Mouse (Mus musculus) heart, embryonic 11.5 days (tissue): Measurements from ENCODE around the gene Adamts8. TPM values are rescaled to one million over a fixed set of nuclear protein-coding genes. Genes with fewer than 3 reads are reported as not detected.

Source experiments
- ATAC-seq: fragments of 200-750 bp; cut with Nextera tagmentation; replicated peaks from 2 replicates; pipeline ENCODE4 v1.8.0; 2017; ENCODE audit warnings: moderate library complexity; ENCODE audit not compliant: insufficient number of reproducible peaks, low FRiP score, low TSS enrichment
- H3K27ac ChIP-seq: fragments of 300-500 bp; sonication (generic); 2 replicates; pipeline ENCODE4 v1.5.1; 2014; ENCODE audit warnings: mild to moderate bottlenecking, low read depth, low read length
- H3K27me3 ChIP-seq: fragments of 300-500 bp; sonication (generic); 2 replicates; pipeline ENCODE4 v1.6.1; 2014; ENCODE audit warnings: mild to moderate bottlenecking, low read length, mixed read lengths; ENCODE audit not compliant: control insufficient read depth, insufficient read depth
- H3K36me3 ChIP-seq: fragments of 300-500 bp; sonication (generic); 2 replicates; pipeline ENCODE4 v1.6.1; 2014; ENCODE audit warnings: mild to moderate bottlenecking, low read length, moderate library complexity, mixed read lengths; ENCODE audit not compliant: control insufficient read depth, insufficient read depth
- H3K4me1 ChIP-seq: fragments of 300-500 bp; sonication (generic); 2 replicates; pipeline ENCODE4 v1.6.1; 2014; ENCODE audit warnings: low read length; ENCODE audit not compliant: control insufficient read depth, insufficient read depth
- H3K4me2 ChIP-seq: fragments of 300-500 bp; sonication (generic); 2 replicates; pipeline ENCODE4 v1.6.1; 2014; ENCODE audit warnings: mild to moderate bottlenecking, moderate library complexity
- H3K4me3 ChIP-seq: fragments of 300-500 bp; sonication (generic); 2 replicates; pipeline ENCODE4 v1.5.1; 2014; ENCODE audit warnings: low read depth, low read length
- H3K9ac ChIP-seq: fragments of 300-500 bp; sonication (generic); 2 replicates; pipeline ENCODE4 v1.6.1; 2014; ENCODE audit warnings: mild to moderate bottlenecking, low read depth, low read length, moderate library complexity
- H3K9me3 ChIP-seq: fragments of 300-500 bp; sonication (generic); replicated peaks from 2 replicates; pipeline ENCODE4 v1.6.1; 2016; ENCODE audit warnings: low read length; ENCODE audit not compliant: control insufficient read depth
- WGBS: fragments of 180-500 bp; shearing (Covaris S2); extraction: QIAGEN DNeasy Blood & Tissue Kit; methylation state at CpG from one replicate; pipeline ENCODE4 v1.1.7; 2014; ENCODE audit not compliant: insufficient replicate concordance; 5-methylcytosine and 5-hydroxymethylcytosine counted together
- polyA plus RNA-seq: library from polyadenylated mRNA; unstranded; fragments of >200 nt; fragmentation: Nextera tagmentation; extraction: Ambion mirVana; gene quantifications from 2 replicates; pipeline ENCODE4 v1.2.1, GENCODE M21; 2014

The Adamts8 gene
- 6.0 and 6.7 TPM in 2 replicates for polyA plus RNA-seq

DNA sequence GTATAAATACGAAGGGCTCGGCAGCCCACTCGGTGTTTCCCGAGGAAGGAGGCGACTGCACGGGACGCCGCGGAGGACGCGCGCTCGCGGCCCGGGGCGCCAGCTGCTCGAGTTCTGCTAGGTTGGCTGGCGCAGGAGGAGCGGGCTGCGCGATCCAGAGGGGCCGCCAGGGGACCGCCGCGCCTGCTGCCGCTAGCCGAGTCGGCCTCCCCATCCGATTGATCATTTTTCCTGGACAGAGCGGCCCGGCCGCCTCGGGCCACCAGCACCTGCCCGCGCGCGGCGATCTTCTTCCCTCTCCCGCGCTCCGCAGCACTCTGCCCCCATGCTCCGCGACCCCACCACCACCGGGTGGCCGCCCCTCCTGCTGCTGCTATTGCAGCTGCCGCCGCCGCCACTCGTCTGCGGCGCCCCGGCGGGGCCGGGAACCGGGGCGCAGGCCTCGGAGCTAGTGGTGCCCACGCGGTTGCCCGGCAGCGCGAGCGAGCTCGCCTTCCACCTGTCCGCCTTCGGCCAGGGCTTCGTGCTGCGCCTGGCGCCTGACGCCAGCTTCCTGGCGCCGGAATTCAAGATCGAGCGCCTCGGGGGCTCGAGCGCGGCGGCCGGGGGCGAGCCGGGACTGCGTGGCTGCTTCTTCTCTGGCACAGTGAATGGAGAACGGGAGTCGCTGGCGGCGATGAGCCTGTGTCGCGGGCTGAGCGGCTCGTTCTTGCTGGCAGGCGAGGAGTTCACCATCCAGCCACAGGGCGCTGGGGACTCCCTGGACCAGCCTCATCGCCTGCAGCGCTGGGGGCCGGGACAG lies at the start of gene Adamts8:
TSS of gene Adamts8 (plus strand) at position 51 of the 802 bp plus-strand sequence.
- H3K4me3 ChIP-seq, result peak within 1 kb of the TSS; percentile 61
- no peak within 1 kb of the TSS for H3K27ac ChIP-seq
- peak within 1 kb of the TSS; percentile 100 for H3K4me2 ChIP-seq
- 0 out of 2 replicates have a peak, but pooled peaks have one; percentile 52 for ATAC-seq
- no peaks in the 10 kb centered on the region for H3K36me3 ChIP-seq
- H3K27me3 ChIP-seq, result peaks cover 54% of the 10 kb centered on the region
- WGBS, result under 1% methylated on average over 92 of the region's 96 CpGs
- H3K9me3 ChIP-seq, result 0 out of 2 replicates have a peak, but pooled peaks cover 2% of the 10 kb centered on the region
- H3K9ac ChIP-seq, result peak within 1 kb of the TSS; percentile 58
- peaks cover 5% of the 10 kb centered on the region; the same call in 1 of the 2 replicates for H3K4me1 ChIP-seq

DNA sequence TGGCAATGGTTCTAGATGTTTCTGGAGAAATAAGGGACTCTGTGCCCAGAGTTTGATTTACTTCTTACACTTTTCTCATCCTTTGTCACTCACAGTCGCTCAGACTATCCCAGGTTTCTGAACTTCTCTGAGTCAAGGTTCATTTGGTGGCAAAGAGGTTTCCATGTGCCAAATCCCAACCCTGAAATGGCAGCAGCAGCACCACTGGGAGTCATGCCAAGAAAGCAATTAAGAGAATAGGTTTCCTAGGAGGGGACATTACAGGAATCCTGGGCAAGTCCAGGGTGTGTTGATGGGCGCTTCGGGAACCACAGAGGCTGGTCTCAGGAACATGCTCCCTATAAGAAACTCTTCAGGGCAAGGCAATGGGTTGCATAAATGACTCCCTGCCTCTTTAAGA lies 46.7 kb upstream of the Adamts8 start:
- H3K4me3 ChIP-seq, result no peak overlapping the region
- no peaks in the 10 kb centered on the region for H3K9me3 ChIP-seq
- no peak overlapping the region for H3K9ac ChIP-seq
- no peak overlapping the region for H3K4me2 ChIP-seq
- no peaks in the 10 kb centered on the region; the same call in 1 of the 2 replicates for H3K36me3 ChIP-seq
- no peak overlapping the region for H3K27ac ChIP-seq
- no peaks in the 10 kb centered on the region for H3K27me3 ChIP-seq
- peaks cover 6% of the 10 kb centered on the region; the same call in 1 of the 2 replicates for H3K4me1 ChIP-seq
- 83% methylated on average over 3 of the region's 3 CpGs for WGBS
- ATAC-seq, result no peak

DNA sequence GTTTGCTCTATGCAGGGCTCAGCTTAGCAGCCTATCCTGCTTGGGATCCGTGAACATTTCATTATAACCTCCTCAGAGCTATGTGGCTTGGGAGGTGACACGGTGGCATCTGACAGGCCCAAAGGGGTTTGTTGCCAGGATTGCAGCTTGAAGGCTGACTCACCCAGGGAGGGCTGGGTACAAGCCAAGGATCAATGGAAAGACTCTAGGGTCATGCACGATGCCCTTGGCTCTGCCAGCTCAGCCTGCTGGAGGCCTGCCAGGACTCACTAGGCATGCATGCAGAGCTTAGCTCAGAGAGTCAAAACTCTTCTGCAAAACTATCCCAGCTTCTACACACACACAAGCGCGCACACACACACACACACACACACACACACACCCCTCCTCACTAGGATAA lies 45.6 kb upstream of the Adamts8 start:
- Histone ChIP-seq H3K9ac (no peak overlapping the region), H3K36me3 (peaks cover 5% of the 10 kb centered on the region), H3K4me2 (no peak overlapping the region), H3K27me3 (no peaks in the 10 kb centered on the region), H3K4me3 (no peak overlapping the region), H3K9me3 (no peaks in the 10 kb centered on the region), H3K27ac (no peak overlapping the region), H3K4me1 (peaks cover 6% of the 10 kb centered on the region; the same call in 1 of the 2 replicates)
- no peak for ATAC-seq
- WGBS, result 65% methylated on average over 5 of the region's 5 CpGs

DNA sequence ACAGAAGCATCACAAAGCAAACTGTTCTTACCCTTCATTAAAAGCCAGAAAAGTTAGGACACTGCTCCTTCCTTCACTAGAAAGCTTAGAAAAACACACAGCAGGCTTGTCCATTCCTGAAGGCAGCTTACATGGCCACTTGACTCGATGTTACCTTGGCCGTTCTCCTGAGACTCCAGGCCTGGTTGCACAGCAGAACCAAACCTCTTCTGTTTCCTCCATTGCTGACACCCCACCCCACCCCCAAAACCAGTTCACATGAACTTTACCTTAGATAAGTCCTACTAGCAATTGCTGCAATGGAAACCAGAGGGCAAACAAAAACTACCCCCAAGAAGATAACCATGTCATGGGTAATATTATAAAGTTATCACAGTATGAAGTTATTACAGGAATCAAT lies 45.2 kb upstream of the Adamts8 start:
- no peak for ATAC-seq

DNA sequence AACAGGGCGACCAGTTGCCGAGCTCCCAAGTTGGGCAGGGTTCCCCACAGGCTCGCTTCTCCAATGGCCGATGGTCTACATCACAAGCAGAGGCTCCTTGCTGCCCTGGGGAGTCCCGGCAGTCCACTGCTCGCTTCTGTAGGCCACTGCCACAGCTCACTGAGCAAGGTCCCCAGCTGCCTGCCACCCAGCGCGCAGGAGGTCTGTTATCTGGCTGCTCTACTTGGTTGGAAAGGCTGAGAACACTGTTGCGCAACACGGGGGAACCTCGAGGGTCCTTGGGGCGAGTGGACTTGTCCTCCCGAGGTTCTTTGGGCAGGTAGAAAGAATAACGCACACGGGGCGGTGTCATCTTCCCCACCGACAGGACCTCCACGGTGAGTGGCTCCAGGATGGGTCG lies 40.2 kb upstream of the Adamts8 start:
- Histone ChIP-seq H3K9me3 (no peaks in the 10 kb centered on the region), H3K9ac (no peak overlapping the region), H3K4me3 (no peak overlapping the region), H3K27ac (no peak overlapping the region), H3K27me3 (no peaks in the 10 kb centered on the region), H3K4me2 (no peak overlapping the region), H3K36me3 (peaks cover 13% of the 10 kb centered on the region), H3K4me1 (peaks cover under 1% of the 10 kb centered on the region; the same call in 1 of the 2 replicates)
- no peak for ATAC-seq
- WGBS, result 89% methylated on average over 19 of the region's 19 CpGs

More for the DNA sequence above, 45.2 kb upstream of the Adamts8 start:
- H3K4me1 ChIP-seq, result peaks cover 6% of the 10 kb centered on the region; the same call in 1 of the 2 replicates
- H3K4me3 ChIP-seq, result no peak overlapping the region
- 82% methylated on average over 2 of the region's 2 CpGs for WGBS
- no peak overlapping the region for H3K4me2 ChIP-seq
- peaks cover 6% of the 10 kb centered on the region for H3K36me3 ChIP-seq
- H3K9me3 ChIP-seq, result no peaks in the 10 kb centered on the region
- H3K27me3 ChIP-seq, result no peaks in the 10 kb centered on the region
- no peak overlapping the region for H3K27ac ChIP-seq
- no peak overlapping the region for H3K9ac ChIP-seq

DNA sequence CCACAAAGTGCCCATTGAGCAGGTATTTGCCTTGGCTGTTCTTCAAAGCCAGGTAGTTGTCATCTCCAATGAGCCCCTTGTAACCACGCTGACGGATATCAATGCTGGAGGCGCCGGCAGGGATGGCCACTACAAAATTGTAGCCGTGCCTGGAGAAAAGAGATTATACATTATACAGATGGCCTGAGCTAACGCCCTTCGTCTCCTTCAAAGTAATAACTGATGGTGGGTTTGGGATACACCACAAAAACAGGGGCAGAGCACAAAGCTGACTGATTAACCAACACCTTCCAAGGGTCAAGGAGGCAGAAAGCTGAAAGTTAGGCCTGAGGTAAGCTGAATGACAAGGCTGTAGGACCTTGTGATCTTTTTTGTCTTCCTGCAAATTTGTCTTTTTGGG lies 39.7 kb upstream of the Adamts8 start:
- 93% methylated on average over 7 of the region's 7 CpGs for WGBS
- no peaks in the 10 kb centered on the region for H3K9me3 ChIP-seq
- no peak overlapping the region for H3K9ac ChIP-seq
- no peak overlapping the region for H3K27ac ChIP-seq
- no peaks in the 10 kb centered on the region for H3K27me3 ChIP-seq
- no peak overlapping the region for H3K4me2 ChIP-seq
- no peak overlapping the region for H3K4me3 ChIP-seq
- ATAC-seq, result no peak
- no peaks in the 10 kb centered on the region for H3K4me1 ChIP-seq
- peaks cover 13% of the 10 kb centered on the region for H3K36me3 ChIP-seq

DNA sequence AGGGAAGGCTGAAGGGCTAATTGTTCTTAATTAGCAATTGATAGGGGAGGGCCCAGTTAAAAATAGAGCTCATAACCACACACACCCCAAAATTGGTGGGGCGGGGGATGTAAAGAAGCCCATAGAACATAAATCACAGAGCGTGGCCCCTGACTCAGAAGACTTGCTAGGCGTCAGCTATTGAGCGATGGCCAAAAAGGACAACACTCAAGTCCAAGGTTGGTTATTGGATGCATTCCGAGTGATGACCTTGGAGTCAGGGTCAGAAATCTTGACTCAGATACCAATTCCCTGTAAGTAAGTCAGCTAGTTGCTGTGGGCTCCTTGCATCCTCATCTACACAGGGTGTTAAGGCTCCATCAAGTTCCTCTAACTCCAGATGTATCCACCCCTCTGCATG lies 39.1 kb upstream of the Adamts8 start:
- no peak overlapping the region for H3K4me3 ChIP-seq
- no peaks in the 10 kb centered on the region for H3K4me1 ChIP-seq
- H3K9me3 ChIP-seq, result no peaks in the 10 kb centered on the region
- H3K9ac ChIP-seq, result no peak overlapping the region
- no peaks in the 10 kb centered on the region for H3K27me3 ChIP-seq
- no peak overlapping the region for H3K4me2 ChIP-seq
- WGBS, result 88% methylated on average over 5 of the region's 5 CpGs
- H3K36me3 ChIP-seq, result peaks cover 13% of the 10 kb centered on the region
- no peak overlapping the region for H3K27ac ChIP-seq
- no peak for ATAC-seq

DNA sequence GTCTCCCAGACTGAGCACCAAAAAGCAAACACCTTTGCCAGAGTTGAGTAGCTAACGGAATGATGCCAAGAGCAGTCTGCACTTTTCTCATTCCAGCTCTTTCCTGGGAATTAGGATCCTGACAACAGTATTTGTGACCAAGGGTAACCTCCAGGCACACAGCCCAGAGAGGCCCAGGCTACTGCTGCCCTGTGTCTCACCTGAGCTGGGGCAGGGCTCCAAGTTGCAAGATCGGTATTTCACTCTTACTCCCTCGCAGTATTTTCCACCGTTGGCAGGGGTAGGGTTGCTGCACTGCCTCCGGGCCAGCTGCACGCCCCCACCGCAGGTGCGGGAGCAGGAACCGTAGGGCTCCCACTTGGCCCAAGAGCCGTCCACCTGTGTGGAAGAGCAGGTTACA lies 36.5 kb upstream of the Adamts8 start:
- Histone ChIP-seq H3K4me1 (no peaks in the 10 kb centered on the region), H3K27ac (no peak overlapping the region), H3K27me3 (no peaks in the 10 kb centered on the region), H3K9me3 (no peaks in the 10 kb centered on the region), H3K4me3 (no peak overlapping the region), H3K9ac (no peak overlapping the region), H3K4me2 (no peak overlapping the region), H3K36me3 (peaks cover 11% of the 10 kb centered on the region)
- ATAC-seq, result no peak
- WGBS, result 80% methylated on average over 10 of the region's 10 CpGs

DNA sequence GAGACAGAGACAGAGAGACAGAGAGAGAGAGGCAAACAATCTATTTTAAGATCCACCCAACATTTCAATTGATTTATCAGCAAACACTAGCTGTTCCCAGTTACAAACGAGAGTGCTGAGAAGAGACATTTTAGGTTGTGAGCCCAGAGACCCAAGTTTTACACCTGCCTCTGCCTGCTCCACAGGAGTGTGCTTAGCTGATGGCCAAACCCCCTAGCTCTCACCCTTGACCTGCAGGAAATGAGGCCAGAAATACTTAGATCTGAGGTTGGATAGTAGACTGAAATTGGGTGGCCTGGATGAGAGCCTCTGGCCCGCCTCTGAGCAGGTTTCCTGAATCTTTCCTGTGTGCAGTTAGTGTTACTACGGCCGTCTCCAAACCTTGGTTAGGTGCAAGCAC lies 35.9 kb upstream of the Adamts8 start:
- peaks cover 10% of the 10 kb centered on the region for H3K36me3 ChIP-seq
- no peak for ATAC-seq
- no peak overlapping the region for H3K27ac ChIP-seq
- H3K9ac ChIP-seq, result no peak overlapping the region
- no peaks in the 10 kb centered on the region for H3K4me1 ChIP-seq
- H3K9me3 ChIP-seq, result no peaks in the 10 kb centered on the region
- no peak overlapping the region for H3K4me3 ChIP-seq
- WGBS, result 74% methylated on average over 4 of the region's 4 CpGs
- no peak overlapping the region for H3K4me2 ChIP-seq
- no peaks in the 10 kb centered on the region for H3K27me3 ChIP-seq
